Mouse (Mus musculus): ENCODE measurements around the gene Clec10a. TPM values are rescaled to one million over a fixed set of nuclear protein-coding genes. Genes with fewer than 3 reads are reported as not detected.
A peak's percentile ranks its signal among the peaks of the same experiment; 100 is the strongest.

The Clec10a gene
- polyA plus RNA-seq, 1 experiment from 2014 or later, result not detected

- Histone ChIP-seq H3K27me3 (ENCODE audit: low read depth, poor library complexity, severe bottlenecking) (peaks cover 75% of the 10 kb centered on the region), H3K9me3 (replicated peaks) (no peaks in the 10 kb centered on the region), H3K27ac (no peak overlapping the region), H3K36me3 (peaks cover 19% of the 10 kb centered on the region), H3K4me3 (peak overlapping the region; percentile 48), H3K4me1 (peaks cover 28% of the 10 kb centered on the region)
- DNase-seq (ENCODE audit: low spot score), result no peak
- WGBS, result 10% methylated on average over 26 of the region's 26 CpGs
These were observed 57.7 kb downstream of the Clec10a start for GRCm38 (mm10) chr11:70213736-70214135.

GRCm38 (mm10) chr11:70214191-70214855, 58.3 kb downstream of the Clec10a start:
- H3K4me1 ChIP-seq, result peaks cover 34% of the 10 kb centered on the region
- H3K4me3 ChIP-seq, result peak overlapping the region; percentile 48
- H3K9me3 ChIP-seq (replicated peaks), result no peaks in the 10 kb centered on the region
- H3K36me3 ChIP-seq, result peaks cover 20% of the 10 kb centered on the region
- H3K27ac ChIP-seq, result peak overlapping the region; percentile 38; the same call in 1 of the 2 replicates
- peaks cover 81% of the 10 kb centered on the region for H3K27me3 ChIP-seq (ENCODE audit: low read depth, poor library complexity, severe bottlenecking)
- DNase-seq (ENCODE audit: low spot score), result peak; percentile 62
- WGBS, result 2% methylated on average over 46 of the region's 46 CpGs

- Histone ChIP-seq H3K9me3 (replicated peaks) (no peaks in the 10 kb centered on the region), H3K27me3 (ENCODE audit: low read depth, poor library complexity, severe bottlenecking) (peaks cover 81% of the 10 kb centered on the region), H3K27ac (0 out of 2 replicates have a peak overlapping the region, but pooled peaks have one; percentile 38), H3K4me3 (peak overlapping the region; percentile 48), H3K4me1 (peaks cover 39% of the 10 kb centered on the region), H3K36me3 (peaks cover 20% of the 10 kb centered on the region)
- 4% methylated on average over 18 of the region's 18 CpGs for WGBS
- no peak for DNase-seq (ENCODE audit: low spot score)
These were observed 58.8 kb downstream of the Clec10a start for GRCm38 (mm10) chr11:70214856-70215209.

- Histone ChIP-seq H3K36me3 (peaks cover 20% of the 10 kb centered on the region), H3K4me1 (peaks cover 43% of the 10 kb centered on the region), H3K27ac (no peak overlapping the region; the same call in 1 of the 2 replicates), H3K27me3 (ENCODE audit: low read depth, poor library complexity, severe bottlenecking) (peaks cover 81% of the 10 kb centered on the region), H3K9me3 (replicated peaks) (no peaks in the 10 kb centered on the region), H3K4me3 (peak overlapping the region; percentile 48)
- no peak for DNase-seq (ENCODE audit: low spot score)
- 11% methylated on average over 22 of the region's 22 CpGs for WGBS
These were observed 59.3 kb downstream of the Clec10a start for GRCm38 (mm10) chr11:70215301-70215700.

- no peak overlapping the region for H3K27ac ChIP-seq
- no peak for DNase-seq (ENCODE audit: low spot score)
- no peaks in the 10 kb centered on the region for H3K9me3 ChIP-seq (replicated peaks)
- 60% methylated on average over 3 of the region's 3 CpGs for WGBS
- no peak overlapping the region for H3K4me3 ChIP-seq
- peaks cover 20% of the 10 kb centered on the region for H3K36me3 ChIP-seq
- H3K27me3 ChIP-seq (ENCODE audit: low read depth, poor library complexity, severe bottlenecking), result peaks cover 78% of the 10 kb centered on the region
- peaks cover 48% of the 10 kb centered on the region for H3K4me1 ChIP-seq
These were observed 60.1 kb downstream of the Clec10a start for GRCm38 (mm10) chr11:70216103-70216502.

- H3K4me3 ChIP-seq, result no peak overlapping the region
- H3K4me1 ChIP-seq, result peaks cover 62% of the 10 kb centered on the region
- H3K27me3 ChIP-seq (ENCODE audit: low read depth, poor library complexity, severe bottlenecking), result peaks cover 71% of the 10 kb centered on the region
- H3K36me3 ChIP-seq, result peaks cover 20% of the 10 kb centered on the region
- no peaks in the 10 kb centered on the region for H3K9me3 ChIP-seq (replicated peaks)
- no peak overlapping the region for H3K27ac ChIP-seq
- DNase-seq (ENCODE audit: low spot score), result no peak
- 88% methylated on average over 4 of the region's 4 CpGs for WGBS
These were observed 62.0 kb downstream of the Clec10a start for GRCm38 (mm10) chr11:70218039-70218438.

- Histone ChIP-seq H3K27ac (0 out of 2 replicates have a peak overlapping the region, but pooled peaks have one; percentile 2), H3K4me3 (no peak overlapping the region), H3K27me3 (ENCODE audit: low read depth, poor library complexity, severe bottlenecking) (peaks cover 69% of the 10 kb centered on the region), H3K4me1 (peaks cover 57% of the 10 kb centered on the region), H3K9me3 (replicated peaks) (no peaks in the 10 kb centered on the region), H3K36me3 (peaks cover 20% of the 10 kb centered on the region)
- 89% methylated on average over 15 of the region's 15 CpGs for WGBS
- no peak for DNase-seq (ENCODE audit: low spot score)
These were observed 62.9 kb downstream of the Clec10a start for GRCm38 (mm10) chr11:70218741-70219470.

- Histone ChIP-seq H3K27me3 (ENCODE audit: low read depth, poor library complexity, severe bottlenecking) (peaks cover 69% of the 10 kb centered on the region), H3K27ac (peak overlapping the region; percentile 88), H3K36me3 (peaks cover 20% of the 10 kb centered on the region), H3K4me1 (peaks cover 48% of the 10 kb centered on the region), H3K4me3 (peak overlapping the region; percentile 62), H3K9me3 (replicated peaks) (no peaks in the 10 kb centered on the region)
- 63% methylated on average over 7 of the region's 7 CpGs for WGBS
- DNase-seq (ENCODE audit: low spot score), result no peak
These were observed 63.9 kb downstream of the Clec10a start for GRCm38 (mm10) chr11:70219873-70220272.

- Histone ChIP-seq H3K27me3 (ENCODE audit: low read depth, poor library complexity, severe bottlenecking) (peaks cover 69% of the 10 kb centered on the region), H3K4me3 (peak overlapping the region; percentile 62), H3K4me1 (peaks cover 43% of the 10 kb centered on the region), H3K36me3 (peaks cover 20% of the 10 kb centered on the region), H3K9me3 (replicated peaks) (no peaks in the 10 kb centered on the region), H3K27ac (peak overlapping the region; percentile 88)
- DNase-seq (ENCODE audit: low spot score), result no peak
- WGBS, result 3% methylated on average over 24 of the region's 24 CpGs
These were observed 64.3 kb downstream of the Clec10a start for GRCm38 (mm10) chr11:70220323-70220722.

Other genes starting within 250 kb of the Clec10a start
- gene Gps2, start 242.3 kb upstream of the Clec10a start, polyA plus RNA-seq (2016; fragmentation: Nextera tagmentation; extraction: Ambion mirVana), result 77.7 and 91.6 TPM in 2 replicates
- 3,029 and 3,766 TPM in 2 replicates for gene Eif5a, start 234.2 kb upstream of the Clec10a start, polyA plus RNA-seq (2016; fragmentation: Nextera tagmentation; extraction: Ambion mirVana)
- gene Ybx2, start 220.4 kb upstream of the Clec10a start, polyA plus RNA-seq (2016; fragmentation: Nextera tagmentation; extraction: Ambion mirVana), result 6.1 TPM in 2 replicates
- gene Slc2a4, start 208.0 kb upstream of the Clec10a start, polyA plus RNA-seq (2016; fragmentation: Nextera tagmentation; extraction: Ambion mirVana), result 19.9 and 29.3 TPM in 2 replicates
- 28.7 and 35.4 TPM in 2 replicates for gene Cldn7, start 191.4 kb upstream of the Clec10a start, polyA plus RNA-seq (2016; fragmentation: Nextera tagmentation; extraction: Ambion mirVana)
- gene Ctdnep1, start 175.0 kb upstream of the Clec10a start, polyA plus RNA-seq (2016; fragmentation: Nextera tagmentation; extraction: Ambion mirVana), result 22.2 and 24.8 TPM in 2 replicates
- 154 and 176 TPM in 2 replicates for gene Elp5, start 173.7 kb upstream of the Clec10a start, polyA plus RNA-seq (2016; fragmentation: Nextera tagmentation; extraction: Ambion mirVana)
- gene Gabarap, start 165.1 kb upstream of the Clec10a start, polyA plus RNA-seq (2016; fragmentation: Nextera tagmentation; extraction: Ambion mirVana), result 280 and 332 TPM in 2 replicates
- 101 and 106 TPM in 2 replicates for gene Phf23, start 160.4 kb upstream of the Clec10a start, polyA plus RNA-seq (2016; fragmentation: Nextera tagmentation; extraction: Ambion mirVana)
- 65.2 and 70.6 TPM in 2 replicates for gene Dvl2, start 155.6 kb upstream of the Clec10a start, polyA plus RNA-seq (2016; fragmentation: Nextera tagmentation; extraction: Ambion mirVana)
- 36.4 and 52.1 TPM in 2 replicates for gene Acadvl, start 140.8 kb upstream of the Clec10a start, polyA plus RNA-seq (2016; fragmentation: Nextera tagmentation; extraction: Ambion mirVana)
- gene Dlg4, start 139.3 kb upstream of the Clec10a start, polyA plus RNA-seq (2016; fragmentation: Nextera tagmentation; extraction: Ambion mirVana), result 8.8 and 12.9 TPM in 2 replicates
- 0.71 and 0.74 TPM in 2 replicates for gene Asgr1, start 102.1 kb upstream of the Clec10a start, polyA plus RNA-seq (2016; fragmentation: Nextera tagmentation; extraction: Ambion mirVana)
- not detected in 2 replicates for gene Asgr2, start 63.6 kb upstream of the Clec10a start, polyA plus RNA-seq (2016; fragmentation: Nextera tagmentation; extraction: Ambion mirVana)
- 0.10 and 0.16 TPM in 2 replicates for gene Mgl2, start 25.9 kb upstream of the Clec10a start, polyA plus RNA-seq (2016; fragmentation: Nextera tagmentation; extraction: Ambion mirVana)
- 0.84 and 1.6 TPM in 2 replicates for gene Slc16a11, start 56.6 kb downstream of the Clec10a start, polyA plus RNA-seq (2016; fragmentation: Nextera tagmentation; extraction: Ambion mirVana)
- gene Slc16a13, start 64.9 kb downstream of the Clec10a start, polyA plus RNA-seq (2016; fragmentation: Nextera tagmentation; extraction: Ambion mirVana), result 11.6 and 16.3 TPM in 2 replicates
- gene Bcl6b, start 73.6 kb downstream of the Clec10a start, polyA plus RNA-seq (2016; fragmentation: Nextera tagmentation; extraction: Ambion mirVana), result 5.6 and 7.5 TPM in 2 replicates
- 220 and 235 TPM in 2 replicates for gene 0610010K14Rik, start 81.7 kb downstream of the Clec10a start, polyA plus RNA-seq (2016; fragmentation: Nextera tagmentation; extraction: Ambion mirVana)
- 9.7 TPM in 2 replicates for gene Gm21988, start 83.6 kb downstream of the Clec10a start, polyA plus RNA-seq (2016; fragmentation: Nextera tagmentation; extraction: Ambion mirVana)
- gene Rnasek, start 83.6 kb downstream of the Clec10a start, polyA plus RNA-seq (2016; fragmentation: Nextera tagmentation; extraction: Ambion mirVana), result 84.7 and 93.5 TPM in 2 replicates
- 2.0 and 2.9 TPM in 2 replicates for gene Alox12, start 99.2 kb downstream of the Clec10a start, polyA plus RNA-seq (2016; fragmentation: Nextera tagmentation; extraction: Ambion mirVana)
- gene Alox12e, start 166.4 kb downstream of the Clec10a start, polyA plus RNA-seq (2016; fragmentation: Nextera tagmentation; extraction: Ambion mirVana), result 0.06 TPM in 1 of 2 replicates, not detected in the other
- not detected in 2 replicates for gene Alox15, start 195.8 kb downstream of the Clec10a start, polyA plus RNA-seq (2016; fragmentation: Nextera tagmentation; extraction: Ambion mirVana)

Data from limb, embryonic 10.5 days (tissue).